Mouse (Mus musculus): Measurements from ENCODE around the gene Zfp963. TPM values are rescaled to one million over a fixed set of nuclear protein-coding genes. Genes with fewer than 3 reads are reported as not detected.

Gene Zfp963
- polyA plus RNA-seq, 1 experiment from 2014 or later: 5.3 TPM

DNA sequence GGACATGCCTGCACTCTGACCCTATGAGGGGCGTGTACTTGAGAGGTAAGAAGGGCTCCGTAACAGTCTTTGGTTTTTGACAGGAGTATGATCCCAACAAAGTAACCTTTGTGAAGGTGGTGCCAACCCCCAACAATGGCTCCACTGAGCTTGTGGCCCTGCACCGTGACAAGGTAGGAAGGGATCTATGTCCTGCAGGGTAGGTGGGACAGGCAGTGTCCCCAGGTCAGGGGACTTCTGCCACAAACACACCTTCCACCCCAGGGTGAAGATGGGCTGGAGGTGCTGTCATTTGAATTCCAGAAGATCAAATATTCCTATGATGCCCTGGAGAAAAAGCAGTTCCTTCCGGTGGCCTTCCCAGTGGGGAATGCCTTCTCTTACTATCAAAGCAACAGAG is 43.9 kb upstream of the Zfp963 start:
- ATAC-seq (replicated peaks; ENCODE audit: low FRiP score, low read depth) (no peak), DNase-seq (ENCODE audit: low spot score) (no peak)
- WGBS: 89% methylated on average over 4 of the region's 4 CpGs
- TF ChIP-seq CTCF (IDR thresholded peaks at IDR 0.05; ENCODE audit: low read depth): no peak
- Histone ChIP-seq H3K27ac (no peak overlapping the region), H3K27me3 (ENCODE audit: insufficient read depth, low read length) (no peaks in the 10 kb centered on the region), H3K36me3 (ENCODE audit: insufficient read depth, low read length) (peaks cover 42% of the 10 kb centered on the region), H3K4me1 (replicated peaks; ENCODE audit: insufficient read depth, low read length) (peaks cover 9% of the 10 kb centered on the region; the same call in 1 of the 2 replicates), H3K4me2 (ENCODE audit: low read length) (no peak overlapping the region), H3K9ac (ENCODE audit: low read depth, low read length) (no peak overlapping the region), H3K9me3 (replicated peaks; ENCODE audit: low read length) (no peaks in the 10 kb centered on the region), H3K4me3 (replicated peaks; ENCODE audit: low read depth, low read length) (no peak overlapping the region)

DNA sequence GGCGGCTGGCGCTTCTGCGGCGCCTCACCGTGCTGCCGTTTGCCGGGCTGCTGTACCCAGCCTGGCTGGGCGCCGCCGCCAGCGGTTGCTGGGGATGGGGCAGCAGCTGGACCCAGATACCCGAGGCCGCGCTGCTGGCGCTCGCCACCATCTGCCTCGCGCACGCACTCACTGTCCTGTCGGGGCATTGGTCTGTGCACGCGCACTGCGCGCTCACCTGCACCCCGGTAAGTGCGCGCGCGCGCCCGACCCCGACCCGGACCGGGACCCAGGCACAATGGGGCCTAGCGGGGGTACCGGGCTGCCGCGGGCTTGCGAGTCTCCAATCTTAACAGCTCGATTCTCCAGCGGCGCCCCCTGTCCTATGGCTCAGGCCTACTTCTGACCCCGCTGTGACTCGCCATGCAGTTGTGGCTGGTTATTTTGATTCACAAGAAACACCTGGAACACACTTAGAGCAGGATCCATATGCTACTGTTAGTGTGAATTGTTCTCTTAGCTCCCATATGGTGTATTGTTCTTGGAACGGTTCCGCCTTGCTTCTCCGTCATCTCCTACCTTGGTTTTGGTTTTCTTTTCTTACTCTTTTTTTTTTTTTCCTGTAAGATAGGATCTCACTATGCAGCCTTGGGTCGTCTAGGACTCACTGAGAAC is 41.8 kb upstream of the Zfp963 start:
- Histone ChIP-seq H3K27ac (peak overlapping the region; percentile 88), H3K27me3 (ENCODE audit: insufficient read depth, low read length) (no peaks in the 10 kb centered on the region), H3K4me1 (replicated peaks; ENCODE audit: insufficient read depth, low read length) (peaks cover 9% of the 10 kb centered on the region; the same call in 1 of the 2 replicates), H3K9ac (ENCODE audit: low read depth, low read length) (peak overlapping the region; percentile 97), H3K4me3 (replicated peaks; ENCODE audit: low read depth, low read length) (peak overlapping the region; percentile 100), H3K4me2 (ENCODE audit: low read length) (peak overlapping the region; percentile 70), H3K9me3 (replicated peaks; ENCODE audit: low read length) (no peaks in the 10 kb centered on the region), H3K36me3 (ENCODE audit: insufficient read depth, low read length) (peaks cover 22% of the 10 kb centered on the region; the same call in 1 of the 2 replicates)
- DNase-seq (ENCODE audit: low spot score): peak; percentile 35
- WGBS: under 1% methylated on average over 44 of the region's 48 CpGs
- peak; percentile 68 for ATAC-seq (replicated peaks; ENCODE audit: low FRiP score, low read depth)
- no peak for TF ChIP-seq CTCF (IDR thresholded peaks at IDR 0.05; ENCODE audit: low read depth)

DNA sequence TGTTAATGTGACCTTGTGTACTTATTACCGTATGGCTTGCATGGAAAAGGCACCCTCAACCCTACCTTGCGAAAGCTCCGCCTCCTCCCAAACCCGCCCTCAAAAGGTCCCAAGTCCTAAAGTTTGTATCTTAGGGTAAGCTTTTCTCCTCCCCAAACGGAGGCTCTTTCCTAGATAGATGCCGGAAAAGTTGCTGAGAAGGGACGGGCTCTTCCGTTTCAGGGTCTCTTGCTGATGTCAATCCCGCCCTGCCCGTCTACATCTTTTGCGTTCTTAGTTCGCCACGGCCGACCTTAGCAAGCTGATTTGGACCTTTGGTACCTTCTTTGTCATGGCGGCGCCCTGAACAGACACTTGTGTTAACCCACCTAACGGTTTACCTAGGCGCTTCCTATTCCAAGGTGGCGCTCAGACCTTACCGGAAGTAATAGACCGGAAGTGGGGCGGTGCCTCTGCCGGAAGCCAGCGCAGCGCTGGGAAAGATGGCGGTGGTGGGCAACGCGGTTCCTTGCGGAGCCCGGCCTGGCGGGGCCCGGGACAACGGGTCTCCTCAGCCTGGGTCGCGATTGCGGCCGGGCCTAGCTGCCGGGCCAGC is 41.1 kb upstream of the Zfp963 start, which contains the start of the genes Atp13a1 and Zfp866:
TSS of gene Atp13a1 (plus strand) at position 391 of the 595 bp plus-strand sequence.
TSS of gene Zfp866 (minus strand) at position 406 of the 595 bp plus-strand sequence.
- Histone ChIP-seq H3K4me3 (replicated peaks; ENCODE audit: low read depth, low read length) (peak within 1 kb of the TSS; percentile 100), H3K9me3 (replicated peaks; ENCODE audit: low read length) (no peaks in the 10 kb centered on the region), H3K27me3 (ENCODE audit: insufficient read depth, low read length) (no peaks in the 10 kb centered on the region), H3K4me1 (replicated peaks; ENCODE audit: insufficient read depth, low read length) (peaks cover 9% of the 10 kb centered on the region; the same call in 1 of the 2 replicates), H3K36me3 (ENCODE audit: insufficient read depth, low read length) (0 out of 2 replicates have a peak, but pooled peaks cover 17% of the 10 kb centered on the region), H3K27ac (peak within 1 kb of the TSS; percentile 88), H3K4me2 (ENCODE audit: low read length) (peak within 1 kb of the TSS; percentile 70), H3K9ac (ENCODE audit: low read depth, low read length) (peak within 1 kb of the TSS; percentile 97)
- peak; percentile 95 for DNase-seq (ENCODE audit: low spot score)
- TF ChIP-seq CTCF (IDR thresholded peaks at IDR 0.05; ENCODE audit: low read depth): peak; percentile 8; the same call in 1 of the 2 replicates
- ATAC-seq (replicated peaks; ENCODE audit: low FRiP score, low read depth): peak; percentile 95
- under 1% methylated on average over 38 of the region's 38 CpGs for WGBS

DNA sequence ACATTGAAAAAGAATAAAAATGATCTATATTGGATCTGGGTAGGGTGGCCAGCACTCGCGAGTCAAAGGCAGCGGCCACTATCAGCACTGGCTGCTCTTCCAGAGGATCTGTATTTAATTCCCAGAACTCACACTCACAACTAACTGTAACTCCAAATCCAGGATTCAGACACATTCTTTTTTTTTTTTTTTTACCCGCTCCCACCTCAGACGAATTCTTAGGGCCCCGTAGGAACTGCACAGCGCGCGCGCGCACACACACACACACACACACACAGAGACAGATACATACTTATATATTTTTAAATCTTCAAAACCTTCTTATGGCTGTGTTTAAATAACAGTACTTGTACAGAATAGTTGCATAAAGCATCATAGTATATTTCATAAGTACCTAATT is 40.6 kb upstream of the Zfp963 start:
- Histone ChIP-seq H3K9me3 (replicated peaks; ENCODE audit: low read length) (no peaks in the 10 kb centered on the region), H3K36me3 (ENCODE audit: insufficient read depth, low read length) (0 out of 2 replicates have a peak, but pooled peaks cover 16% of the 10 kb centered on the region), H3K4me2 (ENCODE audit: low read length) (peak overlapping the region; percentile 70), H3K9ac (ENCODE audit: low read depth, low read length) (peak overlapping the region; percentile 97), H3K27ac (peak overlapping the region; percentile 88), H3K4me1 (replicated peaks; ENCODE audit: insufficient read depth, low read length) (peaks cover 9% of the 10 kb centered on the region; the same call in 1 of the 2 replicates), H3K27me3 (ENCODE audit: insufficient read depth, low read length) (no peaks in the 10 kb centered on the region), H3K4me3 (replicated peaks; ENCODE audit: low read depth, low read length) (peak overlapping the region; percentile 100)
- ATAC-seq (replicated peaks; ENCODE audit: low FRiP score, low read depth) (no peak), DNase-seq (ENCODE audit: low spot score) (no peak)
- no peak for TF ChIP-seq CTCF (IDR thresholded peaks at IDR 0.05; ENCODE audit: low read depth)
- WGBS: 26% methylated on average over 11 of the region's 11 CpGs

DNA sequence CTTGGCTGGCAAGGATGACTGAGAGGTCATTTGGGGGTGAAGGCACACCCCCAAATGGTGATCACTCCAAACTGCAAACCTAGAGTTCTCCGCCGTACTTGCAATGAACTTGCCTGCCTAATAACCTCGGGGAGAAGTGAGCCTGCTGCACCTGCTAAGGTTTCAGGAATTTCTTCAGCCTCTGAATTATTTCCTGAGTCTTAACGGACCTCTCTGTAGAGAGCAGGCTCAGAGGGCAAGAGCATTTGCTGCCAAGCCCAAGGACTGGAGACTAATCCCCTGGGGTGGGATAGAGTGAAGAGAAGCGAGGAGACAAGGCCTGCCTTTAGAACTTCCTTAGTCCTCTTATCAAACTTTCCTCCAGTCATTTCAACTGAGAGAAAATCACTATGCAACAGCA is 40.0 kb upstream of the Zfp963 start:
- Histone ChIP-seq H3K27me3 (ENCODE audit: insufficient read depth, low read length) (no peaks in the 10 kb centered on the region), H3K9me3 (replicated peaks; ENCODE audit: low read length) (no peaks in the 10 kb centered on the region), H3K9ac (ENCODE audit: low read depth, low read length) (no peak overlapping the region), H3K36me3 (ENCODE audit: insufficient read depth, low read length) (0 out of 2 replicates have a peak, but pooled peaks cover 10% of the 10 kb centered on the region), H3K27ac (no peak overlapping the region), H3K4me1 (replicated peaks; ENCODE audit: insufficient read depth, low read length) (peaks cover 9% of the 10 kb centered on the region; the same call in 1 of the 2 replicates), H3K4me2 (ENCODE audit: low read length) (no peak overlapping the region), H3K4me3 (replicated peaks; ENCODE audit: low read depth, low read length) (no peak overlapping the region)
- WGBS: 64% methylated on average over 5 of the region's 5 CpGs
- no peak for TF ChIP-seq CTCF (IDR thresholded peaks at IDR 0.05; ENCODE audit: low read depth)
- DNase-seq (ENCODE audit: low spot score): no peak
- ATAC-seq (replicated peaks; ENCODE audit: low FRiP score, low read depth): no peak

DNA sequence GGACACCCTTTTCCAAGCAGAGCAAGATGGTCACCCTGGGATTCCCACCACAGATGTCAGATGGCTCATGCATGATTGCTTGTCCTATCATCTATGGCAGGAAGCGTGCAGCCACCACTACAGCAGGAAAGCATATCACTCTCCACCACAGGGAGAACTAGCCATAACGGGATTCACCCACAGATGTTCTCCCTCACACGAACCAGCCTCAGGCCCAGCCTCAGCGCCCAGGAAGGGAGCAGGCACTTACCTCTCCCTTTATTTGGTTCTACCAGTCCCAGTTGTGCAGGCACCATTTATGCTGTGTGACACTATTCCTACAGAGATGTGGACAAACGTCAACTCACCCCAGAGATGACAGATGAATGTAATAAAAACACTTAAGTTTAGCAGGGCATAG is 39.3 kb upstream of the Zfp963 start:
- H3K27me3 ChIP-seq (ENCODE audit: insufficient read depth, low read length): no peaks in the 10 kb centered on the region
- H3K27ac ChIP-seq: no peak overlapping the region
- ATAC-seq (replicated peaks; ENCODE audit: low FRiP score, low read depth) (no peak), DNase-seq (ENCODE audit: low spot score) (no peak)
- H3K4me2 ChIP-seq (ENCODE audit: low read length): no peak overlapping the region
- H3K36me3 ChIP-seq (ENCODE audit: insufficient read depth, low read length): 0 out of 2 replicates have a peak, but pooled peaks cover 7% of the 10 kb centered on the region
- WGBS: 82% methylated on average over 5 of the region's 5 CpGs
- no peak overlapping the region for H3K4me3 ChIP-seq (replicated peaks; ENCODE audit: low read depth, low read length)
- TF ChIP-seq CTCF (IDR thresholded peaks at IDR 0.05; ENCODE audit: low read depth): no peak
- H3K9ac ChIP-seq (ENCODE audit: low read depth, low read length): no peak overlapping the region
- no peaks in the 10 kb centered on the region for H3K9me3 ChIP-seq (replicated peaks; ENCODE audit: low read length)
- H3K4me1 ChIP-seq (replicated peaks; ENCODE audit: insufficient read depth, low read length): peaks cover 9% of the 10 kb centered on the region; the same call in 1 of the 2 replicates
